Mouse (Mus musculus): ENCODE data around the gene Ier2. TPM values are rescaled to one million over a fixed set of nuclear protein-coding genes. Genes with fewer than 3 reads are reported as not detected.
"Not testable (repeated sequence)": the region's sequence is repeated elsewhere in the genome, so short reads cannot be mapped to it uniquely, and the experiment has no call there.

The Ier2 gene
- polyA plus RNA-seq, 1 experiment from 2014 or later, result 103 TPM

DNA sequence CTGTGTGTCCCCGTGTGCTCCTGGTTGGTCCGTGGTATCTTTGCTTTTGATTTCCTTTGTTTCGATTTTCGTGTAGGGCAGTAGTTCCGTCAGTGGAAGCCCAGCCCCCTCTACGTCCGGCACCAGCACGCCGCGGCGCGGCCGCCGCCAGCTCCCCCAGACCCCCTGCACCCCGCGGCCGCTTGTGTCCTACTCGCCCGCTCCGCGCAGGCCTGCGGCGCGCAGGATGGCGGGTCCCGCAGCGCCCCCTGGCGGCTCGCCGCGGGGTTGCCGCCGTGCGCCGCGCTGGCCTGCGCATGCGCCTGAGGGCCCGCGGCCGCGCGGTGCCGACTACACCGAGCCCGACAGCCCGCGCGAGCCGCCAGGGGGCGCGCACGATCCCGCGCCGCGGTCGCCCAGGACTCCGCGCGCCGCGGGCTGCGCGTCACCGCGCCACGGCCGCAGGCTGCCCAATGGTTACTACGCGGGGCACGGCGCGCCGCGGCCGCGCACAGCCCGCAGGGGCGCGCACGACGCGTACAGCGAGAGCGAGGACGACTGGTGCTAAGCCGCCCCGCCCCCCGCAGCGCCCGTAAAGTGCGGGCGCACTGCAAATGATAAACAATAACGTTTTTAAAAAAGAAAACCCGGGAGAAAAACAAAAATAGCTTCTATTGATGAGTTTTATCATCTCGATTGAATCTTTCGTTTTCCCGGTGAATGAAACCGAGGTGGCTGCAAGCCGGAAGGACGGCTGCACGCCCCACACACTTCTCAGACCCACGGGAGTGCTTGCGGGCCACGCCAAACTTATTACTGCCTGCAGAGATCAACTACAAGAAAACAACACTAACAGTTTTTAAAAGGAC lies 23.3 kb downstream of the Ier2 start:
- 1% methylated on average over 106 of the region's 106 CpGs for WGBS
- peak overlapping the region; percentile 93 for H3K27ac ChIP-seq
- peaks cover 43% of the 10 kb centered on the region for H3K4me1 ChIP-seq

DNA sequence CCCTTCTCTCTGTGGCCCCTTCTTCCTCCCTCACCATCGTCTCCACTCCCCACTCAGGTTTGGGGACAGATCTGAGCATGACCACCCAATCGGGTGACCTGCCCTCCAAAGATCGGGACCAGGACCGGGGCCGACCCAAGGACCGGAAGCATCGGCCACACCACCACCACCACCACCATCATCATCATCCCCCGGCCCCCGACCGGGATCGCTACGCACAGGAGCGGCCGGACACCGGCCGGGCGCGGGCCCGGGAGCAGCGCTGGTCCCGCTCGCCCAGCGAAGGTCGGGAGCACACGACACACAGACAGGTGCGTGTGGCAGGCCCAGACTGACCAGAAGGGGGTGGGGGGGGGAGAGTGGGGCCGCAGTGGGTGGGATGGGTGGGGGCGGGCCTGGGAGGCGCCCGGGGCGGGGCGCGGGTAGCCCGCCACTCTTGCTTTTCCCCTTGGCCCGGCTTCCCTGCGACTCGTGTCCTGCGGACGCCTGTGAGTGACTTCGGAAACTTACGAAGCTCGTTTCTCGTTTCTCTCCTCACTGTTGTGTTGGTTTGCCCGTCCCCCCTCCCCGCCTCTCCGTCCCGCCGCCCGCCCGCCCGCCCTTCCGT lies 24.0 kb downstream of the Ier2 start:
- Histone ChIP-seq H3K27ac (peak overlapping the region; percentile 93), H3K27me3 (ENCODE audit: insufficient read depth, poor library complexity, severe bottlenecking) (no peaks in the 10 kb centered on the region), H3K4me3 (peak overlapping the region; percentile 70), H3K9me3 (no peaks in the 10 kb centered on the region), H3K36me3 (no peaks in the 10 kb centered on the region), H3K4me1 (peaks cover 49% of the 10 kb centered on the region)
- WGBS, result under 1% methylated on average over 44 of the region's 52 CpGs
- DNase-seq (ENCODE audit: low spot score), result no peak

More for the DNA sequence above, 23.3 kb downstream of the Ier2 start:
- H3K27me3 ChIP-seq (ENCODE audit: insufficient read depth, poor library complexity, severe bottlenecking), result no peaks in the 10 kb centered on the region
- no peaks in the 10 kb centered on the region for H3K9me3 ChIP-seq
- no peaks in the 10 kb centered on the region for H3K36me3 ChIP-seq
- H3K4me3 ChIP-seq, result peak overlapping the region; percentile 70
- DNase-seq (ENCODE audit: low spot score), result peak; percentile 91

DNA sequence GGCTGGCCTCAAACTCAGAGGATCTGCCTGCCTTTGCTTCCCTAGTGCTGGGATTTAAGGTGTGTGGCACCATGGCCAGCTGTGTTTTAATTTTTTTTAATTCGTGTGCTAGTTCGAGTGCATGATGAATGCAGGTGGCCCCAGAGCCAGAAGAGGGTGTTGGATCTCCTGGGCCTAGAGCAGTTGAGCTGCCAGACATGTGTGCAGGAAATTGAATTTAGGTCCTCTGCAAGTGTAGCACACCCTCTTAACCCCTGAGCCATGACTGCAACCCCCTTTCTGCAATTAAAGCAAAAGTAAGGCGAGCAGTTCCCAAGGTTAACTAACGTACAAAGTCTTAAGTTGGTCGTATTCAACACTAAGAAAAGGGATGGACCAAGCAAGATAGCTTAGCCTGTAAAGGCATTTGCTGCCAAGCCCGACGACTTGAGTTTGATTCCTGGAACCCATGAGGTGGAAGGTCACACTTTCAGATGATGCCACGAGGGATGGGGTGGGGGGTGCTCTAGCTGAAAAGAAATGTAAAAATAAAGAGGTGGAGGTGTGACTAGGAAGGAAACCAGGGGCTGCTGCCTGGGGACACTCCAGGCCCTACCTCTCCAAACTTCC lies 24.6 kb downstream of the Ier2 start:
- WGBS, result 39% methylated on average over 8 of the region's 8 CpGs
- peak overlapping the region; percentile 93 for H3K27ac ChIP-seq
- peaks cover 55% of the 10 kb centered on the region for H3K4me1 ChIP-seq
- H3K36me3 ChIP-seq, result no peaks in the 10 kb centered on the region
- H3K4me3 ChIP-seq, result peak overlapping the region; percentile 70
- DNase-seq (ENCODE audit: low spot score), result no peak
- no peaks in the 10 kb centered on the region for H3K9me3 ChIP-seq
- H3K27me3 ChIP-seq (ENCODE audit: insufficient read depth, poor library complexity, severe bottlenecking), result 0 out of 2 replicates have a peak, but pooled peaks cover 4% of the 10 kb centered on the region

DNA sequence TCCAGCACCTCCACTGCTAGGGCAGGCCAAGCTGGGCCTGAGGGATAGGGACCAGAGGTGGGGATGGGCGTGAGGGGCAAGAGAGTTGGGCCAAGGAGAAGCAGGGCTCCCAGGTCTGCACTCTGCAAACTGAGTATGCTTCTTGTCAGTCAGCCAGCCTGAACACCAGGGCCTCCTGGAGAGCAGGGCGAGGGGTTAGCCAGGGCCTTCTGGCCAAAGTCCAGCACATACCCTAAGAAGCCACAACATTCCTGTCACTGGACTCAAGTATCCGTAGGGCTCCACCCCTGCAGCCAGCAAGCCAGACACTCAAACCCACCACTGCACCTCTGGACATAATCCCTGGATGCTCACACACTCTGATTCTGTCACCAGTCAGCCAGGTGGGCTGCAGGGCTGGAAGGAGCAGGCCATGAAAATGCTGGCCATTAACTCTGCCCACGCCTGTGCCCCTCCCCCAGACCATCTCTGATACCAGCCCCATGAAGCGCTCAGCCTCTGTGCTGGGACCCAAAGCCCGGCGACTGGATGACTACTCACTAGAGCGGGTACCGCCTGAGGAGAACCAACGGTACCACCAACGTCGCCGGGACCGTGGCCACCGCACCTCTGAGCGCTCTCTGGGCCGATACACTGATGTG lies 26.5 kb downstream of the Ier2 start:
- Histone ChIP-seq H3K4me1 (peaks cover 51% of the 10 kb centered on the region), H3K36me3 (no peaks in the 10 kb centered on the region), H3K9me3 (no peaks in the 10 kb centered on the region), H3K27ac (peak overlapping the region; percentile 83), H3K4me3 (no peak overlapping the region), H3K27me3 (ENCODE audit: insufficient read depth, poor library complexity, severe bottlenecking) (0 out of 2 replicates have a peak, but pooled peaks cover 5% of the 10 kb centered on the region)
- no peak for DNase-seq (ENCODE audit: low spot score)
- 77% methylated on average over 17 of the region's 17 CpGs for WGBS

DNA sequence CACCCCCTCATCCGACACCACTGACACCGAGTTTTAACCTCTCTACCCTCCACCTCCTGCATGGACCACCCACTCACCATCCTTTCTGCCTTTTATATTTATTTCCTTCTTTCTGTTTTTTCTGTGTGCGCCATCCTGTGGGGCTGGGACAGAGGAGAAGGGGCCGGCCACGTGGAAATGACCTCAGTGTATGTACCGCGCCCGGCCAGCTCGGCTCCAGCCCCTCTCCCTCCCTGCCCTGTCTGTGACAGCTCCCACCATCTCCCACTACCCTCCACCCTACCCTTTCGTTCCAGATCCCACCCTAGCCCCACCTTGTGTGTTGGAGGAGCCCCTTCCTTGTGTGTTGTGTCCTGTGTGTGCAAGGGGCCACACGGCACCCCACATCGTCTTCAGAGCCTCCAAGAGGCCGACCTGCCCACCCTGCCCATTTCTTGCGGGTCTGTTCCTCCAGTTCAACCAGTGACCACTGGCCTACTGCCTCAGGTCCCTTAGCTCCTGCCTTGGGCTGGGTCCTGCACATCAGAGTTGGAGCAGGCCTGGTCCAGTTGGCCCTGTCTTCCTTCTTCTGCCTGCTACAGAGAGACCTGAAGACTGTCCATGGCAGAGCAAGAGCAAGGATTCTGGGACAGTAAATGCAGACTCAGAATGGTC lies 27.1 kb downstream of the Ier2 start:
- Histone ChIP-seq H3K4me3 (no peak overlapping the region), H3K27ac (peak overlapping the region; percentile 83), H3K4me1 (peaks cover 48% of the 10 kb centered on the region), H3K36me3 (no peaks in the 10 kb centered on the region), H3K27me3 (ENCODE audit: insufficient read depth, poor library complexity, severe bottlenecking) (0 out of 2 replicates have a peak, but pooled peaks cover 5% of the 10 kb centered on the region), H3K9me3 (no peaks in the 10 kb centered on the region)
- DNase-seq (ENCODE audit: low spot score), result no peak
- WGBS, result 67% methylated on average over 14 of the region's 14 CpGs

DNA sequence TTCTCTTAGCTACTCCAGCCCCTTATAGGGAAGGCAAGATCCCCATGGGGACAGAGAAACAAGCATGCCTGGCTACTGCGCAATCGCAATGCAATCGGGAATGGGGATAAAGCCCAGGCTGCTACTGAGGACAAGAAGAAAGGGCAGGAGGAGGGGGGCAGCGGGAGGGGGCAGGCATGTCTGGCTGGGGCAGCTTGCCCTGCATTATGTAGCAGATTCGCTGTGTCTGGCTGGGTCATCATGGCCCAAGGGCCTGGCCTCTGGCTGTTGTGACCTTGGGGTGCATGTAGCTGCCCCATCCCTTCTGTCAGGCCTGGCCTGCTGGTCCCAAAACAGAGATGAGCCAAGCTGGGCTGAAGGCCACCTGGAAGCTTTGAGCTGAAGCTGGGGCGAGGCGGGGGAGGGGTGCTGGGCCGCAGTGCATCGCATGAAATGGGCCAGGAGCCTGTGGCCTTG lies 27.8 kb downstream of the Ier2 start:
- Histone ChIP-seq H3K4me3 (no peak overlapping the region), H3K4me1 (peaks cover 44% of the 10 kb centered on the region), H3K27me3 (ENCODE audit: insufficient read depth, poor library complexity, severe bottlenecking) (0 out of 2 replicates have a peak, but pooled peaks cover 5% of the 10 kb centered on the region), H3K9me3 (no peaks in the 10 kb centered on the region), H3K36me3 (no peaks in the 10 kb centered on the region), H3K27ac (peak overlapping the region; percentile 83)
- DNase-seq (ENCODE audit: low spot score), result no peak
- 42% methylated on average over 9 of the region's 9 CpGs for WGBS

DNA sequence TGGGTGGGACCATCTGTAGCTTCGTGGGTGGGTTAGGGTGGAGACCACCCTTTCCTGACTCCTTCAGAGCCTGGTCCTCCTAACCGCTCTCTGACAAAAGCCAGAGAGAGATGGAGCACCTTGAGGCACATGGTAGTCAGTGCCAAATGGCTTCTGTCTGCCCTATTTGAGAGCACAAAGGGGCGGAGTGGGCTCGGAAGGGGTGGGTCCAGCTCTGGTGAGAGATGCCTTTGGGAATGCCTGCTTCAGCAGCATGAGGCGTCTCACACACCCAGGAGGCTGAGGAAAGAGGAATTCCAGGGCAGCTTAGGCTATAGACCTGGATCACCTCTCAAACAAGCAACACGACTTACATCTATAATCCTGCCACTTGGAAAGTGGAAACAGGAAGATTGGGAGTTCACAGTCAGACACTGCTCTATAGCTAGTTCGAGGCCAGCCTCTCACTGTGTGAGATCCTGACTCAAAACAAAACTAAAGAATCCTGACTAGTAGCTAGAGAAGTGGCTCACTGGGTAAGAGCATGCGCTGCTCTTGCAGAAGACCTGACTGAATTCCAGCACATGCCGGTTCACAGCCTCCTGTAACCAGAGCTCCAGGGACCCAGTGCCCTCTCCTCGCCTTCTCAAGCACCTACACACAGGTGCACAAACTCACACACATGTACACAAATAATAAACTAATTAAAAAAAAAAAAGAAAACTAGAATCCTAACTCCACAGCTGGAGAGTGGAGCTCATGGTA lies 28.6 kb downstream of the Ier2 start:
- no peaks in the 10 kb centered on the region for H3K9me3 ChIP-seq
- H3K27ac ChIP-seq, result peak overlapping the region; percentile 47; the same call in 1 of the 2 replicates
- no peak overlapping the region for H3K4me3 ChIP-seq
- 0 out of 2 replicates have a peak, but pooled peaks cover 5% of the 10 kb centered on the region for H3K27me3 ChIP-seq (ENCODE audit: insufficient read depth, poor library complexity, severe bottlenecking)
- WGBS, result 39% methylated on average over 10 of the region's 10 CpGs
- H3K4me1 ChIP-seq, result peaks cover 46% of the 10 kb centered on the region
- H3K36me3 ChIP-seq, result no peaks in the 10 kb centered on the region
- no peak for DNase-seq (ENCODE audit: low spot score)

DNA sequence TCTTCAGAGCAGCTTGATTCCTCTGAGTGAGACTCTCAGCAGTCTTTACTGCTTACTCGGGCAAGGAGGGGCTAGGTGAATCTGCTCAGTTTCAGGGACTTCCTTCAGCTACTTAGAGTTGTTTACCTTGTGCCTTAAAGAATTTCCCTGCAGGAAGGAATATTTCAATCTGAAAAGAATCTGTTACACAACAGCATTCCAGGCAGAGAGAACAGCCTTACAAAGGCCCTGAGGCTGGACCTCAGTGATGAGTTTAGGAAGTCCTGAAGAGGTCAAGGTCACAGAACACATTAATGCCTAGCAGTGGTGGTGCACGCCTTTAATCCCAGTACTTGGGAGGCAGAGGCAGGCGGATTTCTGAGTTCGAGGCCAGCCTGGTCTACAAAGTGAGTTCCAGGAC lies 30.8 kb downstream of the Ier2 start:
- H3K27ac ChIP-seq, result no peak overlapping the region
- H3K4me1 ChIP-seq, result peaks cover 36% of the 10 kb centered on the region
- no peak overlapping the region for H3K4me3 ChIP-seq
- no peaks in the 10 kb centered on the region for H3K36me3 ChIP-seq
- H3K27me3 ChIP-seq (ENCODE audit: insufficient read depth, poor library complexity, severe bottlenecking), result 0 out of 2 replicates have a peak, but pooled peaks cover 5% of the 10 kb centered on the region
- WGBS, result 87% methylated on average over 4 of the region's 4 CpGs
- no peak for DNase-seq (ENCODE audit: low spot score)
- H3K9me3 ChIP-seq, result no peaks in the 10 kb centered on the region

DNA sequence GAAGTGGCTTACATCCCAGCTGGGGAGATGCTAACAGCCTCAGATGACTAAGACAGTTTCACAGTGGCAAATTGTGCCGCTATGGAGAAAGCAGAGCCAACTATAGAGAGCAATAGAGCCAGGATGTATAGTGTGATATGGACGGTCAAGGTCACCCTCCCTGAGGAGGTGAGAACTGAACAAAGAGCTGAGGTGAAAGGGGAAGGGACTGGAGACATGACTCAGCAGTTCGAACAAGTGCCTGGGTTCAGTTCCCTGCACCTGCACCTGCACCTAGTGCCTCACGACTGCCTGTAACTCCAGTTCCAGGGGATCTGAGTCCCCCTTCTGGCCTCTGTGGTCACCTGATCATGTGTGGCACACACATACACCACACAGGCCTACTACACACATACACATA lies 32.5 kb downstream of the Ier2 start:
- no peaks in the 10 kb centered on the region for H3K36me3 ChIP-seq
- H3K27me3 ChIP-seq (ENCODE audit: insufficient read depth, poor library complexity, severe bottlenecking), result 0 out of 2 replicates have a peak, but pooled peaks cover 5% of the 10 kb centered on the region
- no peak overlapping the region for H3K27ac ChIP-seq
- no peaks in the 10 kb centered on the region for H3K9me3 ChIP-seq
- DNase-seq (ENCODE audit: low spot score), result no peak
- H3K4me1 ChIP-seq, result peaks cover 22% of the 10 kb centered on the region
- 74% methylated on average over 4 of the region's 4 CpGs for WGBS
- no peak overlapping the region for H3K4me3 ChIP-seq

DNA sequence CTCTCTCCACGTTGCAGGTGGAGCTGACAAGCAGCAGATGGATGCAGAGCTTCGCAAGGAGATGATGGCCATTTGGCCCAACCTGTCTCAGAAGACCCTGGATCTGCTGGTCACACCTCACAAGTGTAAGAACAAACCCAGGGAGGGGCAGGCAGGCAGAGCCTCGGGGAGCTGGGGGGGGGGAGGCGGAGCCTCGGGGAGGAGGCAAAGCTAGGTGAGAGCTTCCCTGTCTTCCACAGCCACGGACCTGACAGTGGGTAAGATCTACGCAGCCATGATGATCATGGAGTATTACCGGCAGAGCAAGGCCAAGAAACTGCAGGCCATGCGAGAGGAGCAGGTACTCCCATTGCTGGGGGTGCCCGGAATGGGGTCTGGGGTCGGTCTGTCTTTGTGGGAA lies 33.1 kb downstream of the Ier2 start:
- DNase-seq (ENCODE audit: low spot score), result no peak
- H3K4me3 ChIP-seq, result no peak overlapping the region
- no peaks in the 10 kb centered on the region for H3K9me3 ChIP-seq
- H3K36me3 ChIP-seq, result no peaks in the 10 kb centered on the region
- peaks cover 17% of the 10 kb centered on the region for H3K4me1 ChIP-seq
- H3K27me3 ChIP-seq (ENCODE audit: insufficient read depth, poor library complexity, severe bottlenecking), result 0 out of 2 replicates have a peak, but pooled peaks cover 5% of the 10 kb centered on the region
- WGBS, result 69% methylated on average over 11 of the region's 11 CpGs
- H3K27ac ChIP-seq, result no peak overlapping the region

DNA sequence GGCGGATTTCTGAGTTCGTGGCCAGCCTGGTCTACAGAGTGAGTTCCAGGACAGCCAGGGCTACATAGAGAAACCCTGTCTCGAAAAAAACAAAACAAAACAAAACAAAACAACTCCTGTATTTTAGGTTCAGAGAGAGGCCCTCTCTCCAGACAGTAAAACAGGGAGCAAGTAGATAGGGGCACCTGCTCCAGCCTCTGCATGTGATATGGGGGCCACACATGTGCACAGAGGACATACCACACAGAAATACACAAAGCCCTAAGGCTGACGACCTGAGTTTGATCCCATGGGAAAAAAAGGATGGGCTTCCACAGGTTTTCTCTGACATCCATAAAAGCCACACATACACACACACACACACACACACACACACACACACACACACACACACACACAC lies 39.2 kb downstream of the Ier2 start:
- H3K4me1 ChIP-seq; DNase-seq (ENCODE audit: low spot score); H3K27ac ChIP-seq; H3K36me3 ChIP-seq; H3K9me3 ChIP-seq; H3K4me3 ChIP-seq: not testable (repeated sequence)
- WGBS, result 79% methylated on average over 4 of the region's 4 CpGs
- H3K27me3 ChIP-seq (ENCODE audit: insufficient read depth, poor library complexity, severe bottlenecking), result peaks cover 14% of the 10 kb centered on the region

Data from heart, embryonic 10.5 days (tissue).